Mouse (Mus musculus) cerebellum, postnatal 25 days (tissue): ENCODE data around the gene Nptn.

Experiments used
- DNase-seq, 2 experiments: peaks; one replicate each; pipeline ENCODE4 v3.0.0; 2021; ENCODE audit warnings: mixed read lengths in 2 of 2

Nptn gene

GRCm38 (mm10) chr9:58657735-58658512, 75.9 kb downstream of the Nptn start:
- DNase-seq = no peak

DNA sequence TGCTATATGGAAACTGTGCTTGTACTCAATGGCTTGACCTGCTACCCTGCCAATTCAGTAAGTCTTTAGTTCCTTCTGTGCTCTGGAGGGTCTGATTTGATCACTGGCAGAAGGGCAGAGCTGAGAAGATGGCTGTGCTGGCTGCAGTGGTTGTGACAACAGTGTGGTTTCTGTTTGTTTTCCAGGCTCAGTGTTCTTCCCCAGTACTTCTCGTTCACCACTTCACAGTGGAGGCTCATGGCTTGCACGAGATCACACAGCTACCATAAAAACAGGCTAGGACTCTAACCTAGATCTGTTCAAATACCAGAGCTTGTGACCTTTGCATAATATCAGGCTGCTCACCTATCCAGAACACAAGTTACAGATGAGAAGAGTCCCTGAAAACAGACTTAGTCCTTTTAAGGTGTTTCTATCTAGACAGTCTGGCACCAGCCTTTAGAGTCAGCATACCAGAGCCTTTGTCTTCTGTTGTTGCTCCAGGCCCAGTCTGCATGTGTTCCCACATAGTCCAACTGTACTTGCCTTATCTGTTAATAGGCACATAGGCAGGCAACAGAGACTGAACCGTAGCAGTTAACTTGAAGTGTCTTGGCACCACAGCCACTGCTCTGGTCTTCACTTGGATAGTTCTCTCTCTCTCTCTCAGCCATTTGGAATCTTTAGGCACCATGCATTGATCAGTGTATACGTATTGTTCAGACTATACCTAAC, 76.7 kb downstream of the Nptn start:
- no peak for DNase-seq

- DNase-seq = no peak
Observed at GRCm38 (mm10) chr9:58659331-58659730, 77.3 kb downstream of the Nptn start.

DNA sequence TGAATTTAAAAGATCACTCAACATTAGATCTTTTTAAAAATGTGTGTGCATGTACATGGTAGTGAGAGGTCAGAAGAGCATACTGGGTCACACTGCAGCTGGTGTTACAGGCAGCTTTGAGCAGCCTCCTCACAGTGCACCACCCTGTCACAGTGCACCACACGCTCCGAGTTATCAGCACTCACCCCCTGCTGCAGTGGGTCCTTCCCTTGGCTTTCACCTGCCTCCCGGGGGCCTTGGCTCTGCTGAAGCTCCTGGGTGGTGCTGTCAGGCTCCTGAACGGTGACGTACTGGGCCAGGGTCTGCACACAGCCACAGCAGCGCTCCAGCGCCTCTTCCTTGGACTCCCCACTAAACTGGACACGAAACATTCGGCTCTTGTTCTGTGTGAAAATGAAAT, 77.9 kb downstream of the Nptn start:
- no peak for DNase-seq

GRCm38 (mm10) chr9:58660673-58661072, 78.6 kb downstream of the Nptn start:
- no peak for DNase-seq

DNA sequence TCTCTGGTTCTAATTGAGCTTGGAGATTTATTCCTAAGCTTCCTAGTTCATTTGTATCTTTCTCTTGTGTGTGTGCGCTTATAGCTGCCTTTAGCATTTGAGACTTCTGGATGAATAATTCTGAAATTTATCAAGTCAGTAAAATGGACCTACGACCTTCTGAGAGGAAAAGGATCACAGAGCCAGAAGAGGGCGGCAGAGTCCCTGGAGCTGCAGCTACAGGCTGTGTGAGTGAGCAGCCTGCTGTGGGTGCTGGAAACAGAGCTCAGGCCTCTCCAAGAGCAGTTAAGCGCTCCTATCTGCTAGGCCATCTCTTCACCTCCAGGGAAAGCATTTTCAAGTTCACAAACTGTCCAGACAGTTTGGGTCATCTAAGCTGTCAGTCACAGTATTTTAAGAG, 80.0 kb downstream of the Nptn start:
- no peak for DNase-seq

DNA sequence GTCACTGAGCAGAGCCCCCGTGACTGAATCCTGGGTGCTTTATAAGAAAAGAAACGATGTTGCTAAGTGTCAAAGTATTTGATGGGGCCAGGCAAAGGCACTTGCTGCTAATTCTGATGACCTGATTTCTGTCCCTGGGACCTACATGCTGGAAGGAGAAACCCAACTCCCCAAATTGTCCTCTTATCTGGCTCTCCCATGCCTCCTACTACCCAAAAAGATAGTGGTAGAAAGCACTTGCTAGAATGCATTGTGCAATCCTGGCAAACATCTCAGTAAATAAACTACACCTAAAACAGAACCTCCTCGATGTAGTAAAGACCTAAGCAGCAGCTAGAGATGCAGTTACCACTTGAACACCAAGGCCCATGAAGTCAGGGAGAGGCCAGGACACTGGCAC, 80.8 kb downstream of the Nptn start:
- DNase-seq = no peak

GRCm38 (mm10) chr9:58665492-58665891, 83.5 kb downstream of the Nptn start:
- no peak for DNase-seq

GRCm38 (mm10) chr9:58666191-58666590, 84.2 kb downstream of the Nptn start:
- no peak for DNase-seq

DNA sequence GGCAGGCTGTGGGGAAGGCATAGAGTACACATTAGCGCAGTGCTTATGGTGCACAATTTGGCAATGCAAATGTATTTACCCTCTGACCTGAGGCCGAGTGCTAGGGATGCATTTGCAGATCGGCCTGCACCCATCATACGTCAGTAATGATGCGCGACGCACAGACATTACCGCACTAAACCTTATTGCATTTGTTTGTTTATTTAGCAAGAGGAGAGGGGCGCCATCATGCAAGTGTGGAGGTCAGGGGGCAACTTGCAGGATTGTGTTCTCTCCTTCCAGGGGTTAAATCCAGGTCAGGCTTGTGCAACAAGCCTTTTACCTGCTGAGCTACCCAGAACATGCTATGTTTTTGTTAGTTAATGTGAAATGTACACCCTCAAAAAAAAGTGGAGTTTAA, 85.2 kb downstream of the Nptn start:
- no peak for DNase-seq

DNA sequence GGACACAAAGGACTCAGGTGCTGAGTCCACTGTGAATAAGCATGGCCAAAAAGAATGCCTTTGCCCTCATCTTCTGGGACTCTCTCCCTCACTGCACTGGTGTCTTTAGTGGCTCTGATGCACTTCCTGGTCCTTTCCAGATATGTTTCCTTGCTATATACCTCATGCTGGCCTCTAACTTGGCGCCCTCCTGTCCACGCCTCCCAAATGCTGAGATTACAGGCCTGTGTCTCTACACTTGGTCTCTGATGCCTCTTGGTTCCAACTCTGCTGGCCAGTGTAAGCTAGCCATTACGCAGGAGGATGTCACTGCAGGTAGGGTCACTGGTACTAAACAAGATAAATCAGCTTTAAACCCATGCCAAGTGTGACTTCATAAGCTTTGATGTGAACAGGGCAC, 86.1 kb downstream of the Nptn start:
- no peak for DNase-seq

GRCm38 (mm10) chr9:58669071-58669470, 87.0 kb downstream of the Nptn start:
- DNase-seq = peak; percentile 36 to 60

GRCm38 (mm10) chr9:58669819-58670218, 87.8 kb downstream of the Nptn start:
- DNase-seq = no peak

- no peak for DNase-seq
Observed at GRCm38 (mm10) chr9:58672474-58672873, 90.4 kb downstream of the Nptn start.

DNA sequence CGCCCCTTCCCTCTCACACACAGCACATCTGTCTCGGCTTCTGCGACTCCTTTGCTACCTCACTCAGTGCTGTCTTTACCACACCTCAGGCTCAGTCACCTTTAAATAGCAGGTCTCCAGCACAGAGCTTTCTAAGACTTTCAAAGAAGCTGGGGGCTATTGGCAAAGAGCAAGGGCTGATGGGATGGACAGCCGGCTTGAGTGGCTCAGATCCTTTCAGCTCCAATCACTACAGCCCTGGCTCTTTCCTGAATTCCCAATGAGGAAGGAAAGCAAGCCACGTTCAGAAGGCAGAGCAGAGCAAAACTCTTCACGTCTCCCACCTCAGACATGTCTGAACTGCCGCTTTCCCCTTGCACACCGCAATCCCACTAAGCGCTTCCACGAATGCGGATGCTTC, 92.7 kb downstream of the Nptn start:
- no peak for DNase-seq

GRCm38 (mm10) chr9:58675371-58675770, 93.3 kb downstream of the Nptn start:
- DNase-seq = no peak

- no peak for DNase-seq
Observed at GRCm38 (mm10) chr9:58681411-58681810, 99.4 kb downstream of the Nptn start.

DNA sequence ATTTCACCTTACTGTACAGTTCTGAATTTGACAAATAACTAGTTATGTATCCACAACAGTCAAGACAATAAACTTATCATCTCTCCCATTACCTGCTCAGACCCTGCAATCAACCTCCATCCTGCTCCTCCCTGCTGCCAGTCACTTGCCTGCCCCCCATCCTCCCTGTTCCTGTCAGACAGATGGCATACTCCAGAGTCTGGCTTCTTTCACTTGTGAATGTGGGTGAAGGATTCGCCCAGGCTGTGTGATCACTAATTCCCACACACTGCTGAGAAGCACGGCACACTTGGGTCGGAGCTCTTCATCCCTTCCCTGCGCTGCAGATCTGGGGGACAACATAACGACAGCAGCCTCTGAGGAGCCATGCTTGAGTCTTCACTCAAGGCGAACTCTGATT, 100.1 kb downstream of the Nptn start:
- no peak for DNase-seq

DNA sequence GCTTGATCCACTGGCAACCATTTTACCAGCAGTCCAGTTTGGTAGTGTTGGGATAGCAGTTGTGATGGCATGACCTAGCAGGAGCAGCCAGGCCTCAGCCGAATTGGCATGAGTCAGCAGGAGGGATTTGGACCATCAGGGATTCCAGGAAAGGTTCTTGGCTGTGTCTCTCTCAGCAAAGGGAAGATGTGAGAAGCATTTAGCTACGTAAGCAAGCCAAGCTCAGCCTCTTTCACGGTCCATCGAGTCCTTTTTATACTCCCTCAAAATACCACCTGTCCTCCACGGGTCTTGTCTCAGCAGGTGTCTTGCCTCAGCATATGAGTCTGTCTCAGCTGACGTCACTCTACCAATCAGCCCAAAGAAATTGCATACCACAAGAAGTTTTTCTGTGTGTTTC, 101.3 kb downstream of the Nptn start:
- DNase-seq = peak in 1 of 2 experiments; percentile 39

- no peak for DNase-seq
Observed at GRCm38 (mm10) chr9:58685290-58685689, 103.2 kb downstream of the Nptn start.

- DNase-seq = no peak
Observed at GRCm38 (mm10) chr9:58688076-58688475, 106.0 kb downstream of the Nptn start.

DNA sequence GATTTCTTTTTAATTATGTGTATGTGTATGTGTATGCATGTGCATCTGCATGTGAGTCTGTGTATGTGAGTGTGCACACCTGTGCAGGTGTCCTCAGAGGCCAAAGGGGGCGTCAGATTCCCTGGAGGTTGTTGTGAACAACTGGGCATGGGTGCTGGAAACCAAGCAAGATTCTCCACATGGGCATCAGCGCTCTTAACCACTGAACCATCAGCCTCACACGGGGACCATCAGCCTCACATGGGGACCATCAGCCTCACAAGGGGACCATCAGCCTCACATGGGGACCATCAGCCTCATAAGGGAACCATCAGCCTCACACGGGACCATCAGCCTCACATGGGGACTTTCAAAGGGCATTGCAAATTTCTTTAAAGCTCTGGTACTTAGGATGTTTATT, 108.7 kb downstream of the Nptn start:
- DNase-seq = no peak

DNA sequence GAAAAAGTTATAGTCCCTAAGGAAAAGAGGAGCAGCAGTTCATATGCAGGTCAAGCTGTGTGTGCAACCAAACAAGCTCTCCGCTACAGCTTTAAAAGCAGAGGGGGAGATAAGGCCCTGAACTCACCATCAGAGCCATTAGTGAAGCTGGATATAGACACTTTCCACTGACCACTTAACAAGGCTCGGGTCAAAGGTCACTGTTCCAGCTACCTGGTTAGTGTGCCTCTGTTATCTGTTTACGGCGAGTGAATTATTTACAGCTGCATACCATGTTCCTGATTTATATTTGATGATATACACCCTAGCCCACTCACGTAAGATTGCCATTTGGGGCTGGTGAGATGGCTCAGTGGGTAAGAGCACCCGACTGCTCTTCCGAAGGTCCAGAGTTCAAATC, 109.4 kb downstream of the Nptn start:
- no peak for DNase-seq

GRCm38 (mm10) chr9:58698486-58698885, 116.4 kb downstream of the Nptn start:
- no peak for DNase-seq

GRCm38 (mm10) chr9:58701751-58702150, 119.7 kb downstream of the Nptn start:
- DNase-seq = no peak
